Mouse (Mus musculus) cortical plate, adult 2 months (tissue): ENCODE data around the gene Ret.

Experiments
- CTCF ChIP-seq: fragments of 200-500 bp; IDR thresholded peaks from 2 replicates; pipeline ENCODE4 v1.5.1; 2011; ENCODE audit warnings: mild to moderate bottlenecking, control low read depth, low read length; ENCODE audit not compliant: insufficient read depth; ENCODE audit errors: extremely low read depth
- POLR2A ChIP-seq: fragments of 200-500 bp; IDR thresholded peaks from 2 replicates; pipeline ENCODE4 v1.6.1; 2011; ENCODE audit warnings: mild to moderate bottlenecking, low read length, control low read depth; ENCODE audit not compliant: insufficient read depth; ENCODE audit errors: extremely low read depth

- TF ChIP-seq POLR2A (no peak), CTCF (no peak)
These were observed 7.8 kb downstream of the Ret start for GRCm38 (mm10) chr6:118189764-118190163.
